Mouse (Mus musculus): Measurements from ENCODE around the gene Cfap299.

DNA sequence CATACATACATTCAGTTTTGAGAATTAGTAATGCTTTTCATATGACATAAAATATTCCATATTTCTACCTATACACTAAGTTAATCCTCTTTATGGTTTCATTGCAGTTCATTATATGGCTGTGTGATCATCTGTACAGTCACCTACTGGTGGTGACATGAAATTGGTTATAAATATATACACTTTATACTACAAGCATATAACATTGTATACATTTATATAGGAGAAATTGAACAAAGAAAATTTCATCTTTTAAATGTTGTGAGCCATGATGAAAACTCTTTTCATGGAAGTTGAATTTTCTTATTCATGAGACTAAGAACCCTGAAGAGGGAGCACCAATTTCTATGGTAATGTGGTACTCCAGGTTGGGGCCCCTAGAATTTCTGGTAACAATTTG is 223.3 kb downstream of the Cfap299 start, which contains the start of gene Gm11111:
- TF ChIP-seq POLR2A (IDR thresholded peaks at IDR 0.05; ENCODE audit: borderline replicate concordance, extremely low read depth, insufficient read depth, insufficient read length, poor library complexity, severe bottlenecking) (no peak), CTCF (IDR thresholded peaks at IDR 0.05; ENCODE audit: borderline replicate concordance, extremely low read depth, insufficient read depth, insufficient read length) (no peak)

All from brain, embryonic 14.5 days (tissue).